Mouse (Mus musculus) spleen, postnatal 10 days (tissue): ENCODE results near the gene Car4.

ENCODE experiments used
- DNase-seq, 2 experiments: peaks; one replicate each; pipeline ENCODE4 v3.0.0; 2021 to 2022; ENCODE audit warnings: low spot score in 2 of 2

Car4 gene

DNA sequence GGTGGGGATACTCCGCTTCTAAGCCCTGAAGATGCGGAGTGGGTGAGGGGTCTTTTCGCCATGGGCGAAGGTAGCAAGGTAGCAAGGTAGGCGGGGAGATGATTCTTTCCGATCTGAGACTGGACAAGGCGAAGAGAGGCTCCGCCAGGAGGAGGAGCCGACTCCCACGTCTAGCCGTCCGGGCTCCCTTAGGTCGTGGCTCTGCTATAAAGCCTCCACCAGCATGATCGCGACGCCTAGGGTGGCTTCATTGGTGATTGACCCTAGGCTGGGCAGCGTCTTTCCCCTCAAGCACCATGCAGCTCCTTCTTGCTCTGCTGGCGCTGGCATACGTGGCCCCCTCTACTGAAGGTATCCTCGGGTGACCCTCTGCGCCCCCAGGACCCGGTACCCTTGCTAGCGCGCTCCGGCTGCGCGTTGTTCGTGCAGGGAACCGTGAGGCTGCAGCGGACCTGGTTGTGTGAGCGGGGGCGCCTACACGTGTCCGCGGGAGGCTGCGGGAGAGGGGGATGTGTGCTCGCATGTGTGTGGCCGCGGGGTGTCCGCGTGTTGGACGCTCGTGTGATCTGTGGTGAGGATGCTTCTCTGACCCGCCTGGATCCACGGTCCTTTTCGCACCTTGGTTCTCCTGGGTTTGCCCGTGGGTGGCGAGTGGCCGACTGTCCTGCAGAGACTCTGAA lies at the start of gene Car4:
TSS of gene Car4 (plus strand) at position 196 of the 680 bp plus-strand sequence.
- no peak for DNase-seq

DNA sequence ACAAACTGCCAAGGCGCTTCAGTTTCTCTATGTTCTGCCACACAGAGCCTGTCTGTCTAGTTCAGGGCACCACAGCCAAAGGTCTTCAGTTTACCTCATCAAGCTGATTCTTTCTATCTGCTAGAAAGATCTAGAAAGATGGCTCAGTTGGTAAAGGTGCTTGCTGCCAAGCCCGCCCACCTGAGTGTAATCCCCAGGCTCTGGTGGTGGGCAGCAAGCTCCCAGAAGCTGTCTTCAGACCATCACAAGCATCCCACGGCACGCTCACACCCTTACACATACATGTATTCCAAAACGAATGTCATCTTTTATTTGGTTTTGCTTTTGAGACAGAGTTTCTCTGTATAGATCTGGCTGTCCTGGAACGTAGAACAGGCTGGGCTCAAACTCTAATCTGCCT lies 49.1 kb upstream of the Car4 start:
- DNase-seq, result no peak

DNA sequence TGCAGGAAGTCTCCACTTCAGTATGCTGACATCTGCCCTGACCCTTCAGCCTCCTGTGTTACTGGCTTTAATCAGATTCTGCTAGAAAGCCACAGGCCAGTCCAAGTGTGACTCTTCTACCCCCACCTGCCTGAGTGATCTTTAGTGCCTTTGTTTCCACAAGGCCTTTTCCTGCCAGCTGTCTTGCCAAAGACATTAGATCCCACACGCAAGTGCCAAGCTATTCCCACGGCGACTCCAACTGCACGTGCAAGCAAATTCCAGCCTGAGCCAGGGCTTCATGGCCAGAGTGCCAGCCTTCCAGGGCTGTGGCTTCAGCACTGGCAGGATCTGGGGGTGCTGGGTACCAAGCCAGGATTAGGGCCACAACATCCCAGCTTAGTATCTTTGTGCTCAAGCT lies 47.2 kb upstream of the Car4 start:
- DNase-seq, result no peak

DNA sequence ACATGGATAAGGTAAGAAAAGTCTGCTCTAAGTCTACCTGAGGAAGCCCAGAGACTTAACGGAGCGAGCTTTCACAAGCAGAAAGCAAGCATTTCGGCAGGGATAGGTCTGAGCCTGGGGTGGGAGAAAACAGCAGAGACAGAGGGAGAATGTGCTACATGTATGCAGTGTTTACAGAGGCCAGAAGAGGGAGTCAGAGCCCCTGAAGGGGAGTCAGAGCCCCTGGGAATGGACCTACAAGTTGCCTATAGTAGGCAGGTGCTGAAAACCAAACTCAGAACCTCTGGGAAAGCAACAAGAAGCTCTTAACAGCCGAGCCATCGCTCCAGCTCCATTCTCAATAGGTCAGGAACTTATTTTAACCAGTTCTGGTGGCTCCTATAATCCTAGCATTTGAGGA lies 42.9 kb upstream of the Car4 start:
- no peak for DNase-seq

DNA sequence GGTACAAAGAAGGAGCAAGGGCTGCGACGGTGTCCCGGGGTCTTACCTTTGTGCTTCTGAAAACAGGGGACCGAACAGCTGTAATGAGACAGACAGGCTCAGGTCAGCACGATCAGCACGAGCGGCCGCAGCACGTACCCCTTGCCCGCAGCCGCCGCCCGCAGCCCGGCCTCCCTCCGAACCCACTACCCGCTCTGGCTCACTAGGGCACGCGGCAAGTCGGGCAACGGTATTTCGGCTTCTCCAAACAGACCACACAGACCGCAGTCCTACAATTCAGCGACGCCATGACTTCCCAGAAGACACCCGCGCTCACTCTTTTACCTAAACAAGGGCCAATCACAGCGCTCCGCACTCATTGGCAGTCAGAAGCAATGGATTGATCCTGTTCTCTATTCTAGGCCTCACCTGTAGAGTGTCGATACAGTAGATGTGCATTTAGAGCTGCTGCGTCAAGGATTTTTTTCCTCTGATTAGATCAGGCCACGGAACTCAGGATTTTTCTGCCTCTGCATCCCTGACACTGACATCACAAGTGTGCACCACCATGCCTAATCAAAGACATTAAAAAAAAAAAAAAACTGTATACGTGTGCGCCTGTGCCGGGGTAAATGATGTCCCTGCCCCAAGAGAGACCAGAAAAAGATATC lies 41.4 kb upstream of the Car4 start, which contains the start of gene Znhit3:
TSS of gene Znhit3 (minus strand) at position 314 of the 650 bp plus-strand sequence.
- peak; percentile 76 to 84 for DNase-seq

DNA sequence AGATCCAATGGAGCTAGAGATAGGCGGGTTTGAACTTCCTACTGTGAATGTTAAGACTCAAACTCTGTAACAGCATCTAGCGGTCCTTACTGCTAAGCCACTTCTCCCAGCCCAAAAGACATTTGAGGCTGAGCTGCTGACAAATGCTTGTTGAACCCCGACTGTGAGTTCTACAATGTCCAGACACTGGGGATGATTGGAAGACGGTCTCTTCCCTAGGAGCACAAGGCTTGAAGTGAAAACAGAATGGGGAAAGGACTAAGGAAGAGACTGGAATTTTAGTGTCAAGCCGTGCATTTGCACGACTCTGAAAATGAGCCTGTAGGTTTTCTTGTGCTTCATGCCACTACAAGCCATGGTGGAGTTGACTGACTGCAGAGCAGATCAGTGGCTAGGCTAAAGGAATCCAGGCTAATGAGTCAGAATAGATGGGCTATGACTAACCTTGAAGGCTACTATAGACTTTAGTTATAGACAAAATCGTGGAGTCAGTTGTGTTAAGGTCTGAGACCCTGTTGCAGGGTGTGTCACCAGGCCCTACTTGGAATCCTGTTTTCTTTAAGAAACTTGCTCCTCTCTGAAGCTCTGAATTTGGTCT lies 40.8 kb upstream of the Car4 start:
- no peak for DNase-seq

DNA sequence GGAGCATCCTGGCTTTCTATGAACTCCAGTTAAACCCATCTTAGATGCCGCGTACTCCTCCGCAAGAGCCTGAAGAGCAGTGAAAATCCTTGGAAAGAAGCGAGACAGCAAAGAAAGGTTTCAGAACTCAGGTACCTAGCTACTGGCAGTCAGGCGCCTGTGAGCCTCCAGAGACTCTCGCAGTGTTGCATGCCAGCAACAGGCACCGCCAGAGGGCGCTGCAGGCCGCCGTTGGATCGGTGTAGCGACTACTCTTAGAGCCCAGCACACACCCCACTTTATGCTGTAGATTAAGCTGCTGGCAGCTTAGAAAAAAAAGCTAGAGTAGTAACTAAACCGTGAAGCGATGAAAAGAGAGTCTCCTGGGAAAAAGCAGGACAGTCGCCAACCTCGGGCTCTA lies 39.2 kb upstream of the Car4 start:
- peak; percentile 89 to 96 for DNase-seq

DNA sequence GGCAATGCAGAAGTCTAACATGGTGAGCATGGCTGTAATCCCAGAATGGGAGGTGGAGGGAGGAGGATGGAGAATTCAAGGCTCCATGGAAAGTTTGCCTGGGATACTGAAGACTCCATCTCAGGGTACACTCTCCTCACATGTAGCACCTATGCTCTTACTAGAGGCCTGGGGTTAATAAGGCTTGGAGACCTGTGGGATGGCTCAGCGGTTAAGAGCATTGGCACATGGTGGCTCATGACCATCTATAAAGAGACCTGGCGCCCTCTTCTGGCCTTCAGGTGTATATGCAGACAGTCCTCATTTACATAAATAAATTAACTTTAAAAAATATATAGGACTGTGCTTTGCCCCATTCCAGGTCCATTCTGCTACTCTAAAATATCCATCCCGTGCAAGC lies 38.3 kb upstream of the Car4 start:
- peak; percentile 50 to 80 for DNase-seq

DNA sequence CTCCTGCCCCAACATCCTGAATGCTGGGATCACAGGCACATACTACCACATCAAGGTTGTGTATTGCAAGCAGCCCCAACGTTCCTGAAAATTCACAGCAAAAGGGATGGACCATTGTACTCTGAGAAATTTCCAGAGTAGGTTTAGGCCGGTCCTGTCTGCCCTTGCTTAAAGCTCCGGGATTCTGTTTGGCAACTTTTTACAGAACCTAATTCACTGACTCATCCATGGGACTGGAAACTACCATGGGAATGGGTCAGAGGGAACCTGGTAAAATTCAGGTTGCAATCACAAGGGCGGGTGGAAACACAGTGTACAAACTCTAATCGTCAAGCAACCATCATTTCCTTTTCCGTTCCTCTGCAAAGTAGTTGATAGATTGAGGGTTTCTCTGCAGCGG lies 37.6 kb upstream of the Car4 start:
- no peak for DNase-seq

DNA sequence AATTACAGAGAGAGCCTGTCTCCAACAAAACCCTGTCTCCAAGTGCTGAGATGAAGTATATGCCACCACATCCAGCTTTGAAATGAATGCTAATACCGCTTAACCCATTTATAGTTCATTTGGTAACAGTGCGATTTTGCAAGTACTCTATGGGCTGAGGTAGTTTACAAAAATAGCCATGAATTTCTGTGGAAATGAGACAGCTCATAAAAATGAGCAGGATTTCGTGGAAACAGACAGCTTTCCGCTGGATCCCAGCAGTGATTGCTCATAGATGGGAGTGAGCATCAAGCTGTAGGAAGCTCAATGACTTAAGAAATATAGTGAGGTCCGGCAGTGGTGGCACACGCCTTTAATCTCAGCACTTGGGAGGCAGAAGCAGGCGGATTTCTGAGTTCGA lies 36.6 kb upstream of the Car4 start:
- no peak for DNase-seq

DNA sequence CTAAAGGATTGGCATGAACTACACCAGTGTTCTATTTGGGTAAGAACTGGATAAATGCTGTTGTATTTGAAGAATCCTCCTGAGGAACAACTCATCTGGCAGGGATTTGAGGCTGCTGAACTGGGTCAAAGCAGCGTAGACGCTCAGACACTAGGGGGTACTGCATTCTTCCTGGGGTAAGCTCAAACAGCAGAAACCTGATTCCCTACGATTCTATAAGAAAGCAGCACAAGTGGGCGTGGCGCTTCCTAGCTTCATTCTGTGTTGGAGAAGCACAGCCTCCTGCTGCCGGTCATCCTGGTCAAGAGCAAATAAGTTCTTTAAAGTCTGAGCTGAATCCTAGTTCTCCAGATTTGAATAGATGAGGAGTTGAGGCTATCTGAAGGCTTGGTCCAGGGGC lies 25.3 kb upstream of the Car4 start:
- no peak for DNase-seq

DNA sequence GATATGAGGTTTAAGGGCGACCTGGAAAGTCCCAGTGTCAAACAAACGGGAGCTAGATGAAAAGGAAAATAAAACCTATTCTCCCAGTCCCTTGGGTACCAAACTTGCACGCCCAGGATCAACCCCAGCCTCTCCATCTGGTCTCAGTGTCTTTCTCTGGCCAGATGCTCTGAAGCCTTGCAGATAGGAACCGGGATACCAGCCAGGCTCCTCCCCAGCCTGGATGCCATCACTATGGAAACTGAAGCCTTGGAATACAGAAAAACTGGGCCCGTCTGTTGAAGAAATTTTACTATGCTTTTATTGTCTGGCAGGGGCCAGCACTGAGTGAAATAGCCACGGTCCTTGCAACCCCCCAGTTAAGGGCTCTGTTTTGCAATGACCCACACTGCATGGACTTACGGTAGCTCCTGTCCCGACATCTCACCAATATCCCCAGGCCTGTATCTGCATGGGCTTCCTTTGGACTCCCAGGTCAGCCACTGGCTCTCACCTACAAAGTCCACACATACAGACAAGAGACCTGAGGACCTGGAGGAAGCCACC lies 18.0 kb upstream of the Car4 start:
- DNase-seq, result no peak

DNA sequence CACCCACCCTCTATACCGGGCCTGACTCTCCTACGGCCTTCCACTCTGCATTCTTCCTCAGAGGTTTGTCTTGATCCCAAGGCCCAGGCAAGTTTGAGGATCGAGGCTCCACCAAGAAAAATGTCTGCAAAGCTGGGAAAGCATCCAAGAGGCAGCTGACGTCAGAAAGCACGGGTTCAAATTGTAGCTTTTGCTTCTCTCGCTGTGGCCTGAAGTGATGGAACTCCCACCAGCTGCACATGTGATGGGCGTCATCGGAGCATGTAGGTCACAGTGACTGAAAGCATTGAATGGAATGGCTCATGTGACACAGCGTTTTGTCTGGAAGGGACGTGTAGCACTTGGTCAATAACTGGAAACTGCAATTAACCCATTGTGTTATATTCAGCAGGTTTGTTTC lies 17.4 kb upstream of the Car4 start:
- no peak for DNase-seq

DNA sequence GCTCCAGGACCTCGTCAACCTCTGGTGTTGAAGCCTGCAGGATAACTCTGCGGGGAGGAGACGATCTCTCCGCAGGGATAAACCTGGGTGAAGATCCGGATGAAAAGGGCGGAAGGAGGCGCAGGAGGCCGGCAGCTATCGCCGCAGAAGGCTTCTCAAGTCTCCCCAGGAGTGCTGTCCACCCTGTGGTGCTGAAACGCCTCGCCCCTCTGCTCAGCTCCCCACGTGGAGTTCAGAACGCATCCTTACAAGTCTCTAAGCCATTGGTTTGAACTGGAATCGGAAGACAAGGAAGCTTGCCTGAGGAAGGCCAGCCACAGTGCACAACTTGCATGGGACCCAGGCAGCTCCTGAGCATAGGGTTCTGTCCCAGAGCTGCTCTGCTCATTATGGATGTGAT lies 13.6 kb upstream of the Car4 start:
- DNase-seq, result peak; percentile 14 to 66

DNA sequence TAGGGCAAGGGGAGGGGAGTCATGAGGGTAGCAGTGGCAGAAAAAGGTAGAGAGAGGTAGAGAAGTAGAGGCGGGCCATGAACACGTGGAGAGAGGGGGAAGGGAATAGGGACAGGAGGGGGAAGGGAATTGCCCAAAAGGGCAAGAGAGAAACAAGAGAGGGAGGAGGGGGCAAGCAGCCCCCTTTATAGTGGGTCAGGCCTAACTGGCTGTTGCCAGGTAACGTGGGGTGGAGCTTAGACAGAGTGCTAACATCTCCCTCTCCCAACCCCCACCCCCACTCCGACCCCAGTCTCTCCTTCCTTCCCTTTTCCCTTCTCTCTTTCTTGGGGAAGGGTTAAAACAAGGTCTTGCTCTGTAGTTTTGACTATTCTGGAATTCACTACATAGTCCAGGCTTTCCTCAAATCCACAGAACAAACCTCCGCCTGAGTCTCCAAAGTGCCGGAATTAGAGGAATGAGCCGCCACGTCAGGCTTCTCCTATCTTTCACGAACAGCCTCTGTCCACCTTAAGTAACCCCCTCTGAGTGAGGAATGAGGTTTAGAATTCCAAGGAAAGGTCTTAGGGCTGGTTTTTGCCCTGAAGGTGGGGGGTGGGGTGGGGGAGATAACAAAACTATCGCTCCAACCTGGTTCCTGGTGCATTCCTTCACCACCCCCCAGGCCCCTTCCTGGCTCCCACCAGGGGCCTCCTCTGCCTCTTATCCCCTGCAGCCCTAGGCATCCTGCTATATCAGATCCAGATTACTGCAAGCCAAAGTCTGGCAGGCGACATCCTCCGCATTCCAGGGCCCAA lies 12.7 kb upstream of the Car4 start:
- DNase-seq, result no peak

DNA sequence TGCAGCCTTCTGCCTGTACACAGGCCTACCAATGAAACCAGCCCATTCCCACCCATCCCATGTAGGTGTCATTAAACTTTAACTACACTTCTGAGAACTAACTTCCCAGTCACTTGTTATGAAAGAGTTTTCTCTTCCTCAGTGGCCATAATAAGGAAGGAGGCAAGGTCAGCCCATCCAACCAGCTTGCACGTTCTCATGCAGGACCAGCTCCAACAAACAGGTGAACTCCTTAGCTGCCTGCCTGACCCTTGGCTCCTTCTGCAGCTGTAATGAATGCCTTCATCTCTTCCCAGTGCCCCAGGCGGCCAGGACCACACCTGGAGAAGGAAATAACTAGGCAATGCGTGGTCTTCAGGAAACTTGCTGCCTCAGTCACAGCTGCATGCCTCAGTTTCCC lies 11.7 kb upstream of the Car4 start:
- no peak for DNase-seq

DNA sequence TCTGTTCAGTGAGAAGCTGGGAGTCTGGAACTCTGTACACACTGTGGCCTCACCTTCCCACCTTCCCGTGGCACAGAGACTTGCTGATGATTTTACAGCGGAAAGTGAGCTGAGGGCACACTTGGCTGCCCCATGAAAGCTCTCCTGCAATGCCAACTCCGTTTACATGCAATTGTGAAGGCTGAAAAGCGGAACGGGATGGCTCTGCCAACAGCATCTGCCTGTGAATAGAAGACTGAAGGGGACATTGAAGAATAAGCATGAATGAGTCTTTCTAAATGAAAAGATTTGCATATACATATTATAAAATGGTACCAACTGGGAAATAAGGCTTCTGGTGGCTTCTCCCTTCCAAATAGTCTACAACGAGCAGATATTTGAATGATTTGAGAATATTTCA lies 10.4 kb upstream of the Car4 start:
- DNase-seq, result no peak

DNA sequence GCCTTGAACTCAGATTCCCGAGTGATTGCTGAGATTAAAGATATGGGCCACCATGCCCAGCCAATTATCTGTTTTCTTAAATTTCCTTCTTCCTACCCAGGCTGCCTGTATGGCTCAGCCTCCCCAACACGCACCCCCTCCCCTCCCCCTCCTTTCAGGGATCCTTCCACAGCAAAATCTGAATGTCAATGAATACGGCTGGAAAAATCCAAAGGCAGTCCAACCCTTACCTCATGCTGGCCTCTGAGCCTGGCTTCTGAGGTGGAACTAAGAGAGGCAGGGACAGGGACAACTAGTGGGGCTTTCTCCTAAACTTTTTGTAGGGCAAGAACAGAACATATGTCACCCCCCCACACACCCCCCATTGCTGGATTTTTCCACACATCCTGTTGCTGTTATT lies 9.5 kb upstream of the Car4 start:
- DNase-seq, result no peak

DNA sequence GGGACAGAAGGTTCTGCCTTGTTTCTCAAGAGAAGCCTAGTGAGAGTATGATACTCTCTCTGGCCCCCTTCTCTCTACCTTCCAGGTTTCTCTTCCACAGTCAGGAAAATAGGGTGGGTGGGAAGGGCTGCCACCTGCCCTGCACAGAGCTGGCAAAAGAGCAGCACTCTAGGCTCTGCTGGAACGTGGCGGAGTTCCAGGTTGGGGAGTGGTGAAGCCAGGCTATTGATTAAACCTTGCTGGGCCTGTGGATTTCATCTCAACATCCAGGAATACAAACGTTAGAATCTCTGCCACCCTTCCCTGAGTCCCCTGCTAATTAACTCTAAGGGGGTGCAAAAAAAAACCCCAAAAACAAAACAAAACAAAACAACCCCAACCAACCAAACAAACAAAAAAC lies 9.1 kb upstream of the Car4 start:
- DNase-seq, result no peak

DNA sequence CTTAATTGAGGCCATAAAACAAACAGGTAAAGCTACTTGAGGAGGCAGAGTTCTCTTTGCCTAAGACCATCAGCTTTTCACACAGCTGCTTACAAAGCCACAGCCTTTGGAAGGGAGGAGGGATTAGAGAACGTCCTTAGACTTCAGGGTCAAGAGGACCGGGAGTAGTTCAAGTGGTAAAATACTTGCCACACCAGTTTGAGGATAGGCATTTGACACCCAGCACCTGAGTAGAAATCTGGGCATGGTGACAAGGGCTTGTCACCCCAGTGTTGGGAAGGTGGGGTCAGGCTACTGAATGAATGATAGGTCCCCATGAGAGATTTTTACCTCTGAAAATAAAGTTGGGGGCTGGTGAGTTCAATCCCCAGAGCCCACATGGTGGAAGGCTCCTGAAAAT lies 5.0 kb upstream of the Car4 start:
- DNase-seq, result no peak

DNA sequence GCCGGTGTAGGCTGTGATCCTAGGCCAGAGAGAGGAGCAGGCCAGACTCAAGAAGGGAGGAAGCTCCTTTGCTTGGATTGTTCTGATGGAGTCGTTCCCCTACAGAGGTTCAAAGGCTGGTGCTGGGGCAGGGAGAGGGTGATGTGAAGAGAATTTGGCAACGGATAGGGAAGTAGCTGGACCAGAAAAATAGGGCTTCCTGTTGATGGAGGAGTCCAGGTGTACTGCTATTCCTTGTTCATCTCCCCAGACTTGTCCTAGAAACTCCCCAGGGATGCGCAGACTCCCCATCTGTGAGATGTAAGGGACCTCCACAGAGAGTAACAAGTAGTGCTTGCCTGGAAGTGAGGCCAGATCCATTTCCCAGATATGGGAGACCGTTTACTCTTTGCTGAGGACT lies 1.2 kb upstream of the Car4 start:
- DNase-seq, result no peak

DNA sequence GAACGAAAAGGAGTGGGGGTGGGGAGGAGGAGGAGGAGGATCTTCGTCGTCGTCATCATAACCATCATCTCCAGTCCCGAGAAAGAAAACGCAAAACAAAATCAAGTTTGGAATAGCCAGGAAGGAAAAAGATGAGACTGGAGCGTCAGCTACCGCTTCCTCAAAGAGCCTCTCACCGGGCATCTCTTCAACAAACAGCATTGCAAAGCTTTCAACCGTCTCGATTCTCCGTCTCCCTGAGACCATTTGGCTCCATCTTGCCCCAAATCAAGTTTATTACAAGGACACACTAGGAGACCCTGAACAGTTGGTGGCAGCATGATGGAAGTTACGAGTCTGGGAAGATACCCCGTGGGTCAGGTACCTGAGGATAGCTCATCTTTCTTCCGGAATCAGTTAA lies 415 bp upstream of the Car4 start:
- no peak for DNase-seq
